Mouse (Mus musculus) frontal cortex, postnatal 25 days (tissue): Measurements from ENCODE around the gene Rad54l2.

ENCODE experiments used
- DNase-seq, 2 experiments: peaks; one replicate each; pipeline ENCODE4 v3.0.0; 2022; ENCODE audit warnings: low spot score in 2 of 2

Gene Rad54l2

DNA sequence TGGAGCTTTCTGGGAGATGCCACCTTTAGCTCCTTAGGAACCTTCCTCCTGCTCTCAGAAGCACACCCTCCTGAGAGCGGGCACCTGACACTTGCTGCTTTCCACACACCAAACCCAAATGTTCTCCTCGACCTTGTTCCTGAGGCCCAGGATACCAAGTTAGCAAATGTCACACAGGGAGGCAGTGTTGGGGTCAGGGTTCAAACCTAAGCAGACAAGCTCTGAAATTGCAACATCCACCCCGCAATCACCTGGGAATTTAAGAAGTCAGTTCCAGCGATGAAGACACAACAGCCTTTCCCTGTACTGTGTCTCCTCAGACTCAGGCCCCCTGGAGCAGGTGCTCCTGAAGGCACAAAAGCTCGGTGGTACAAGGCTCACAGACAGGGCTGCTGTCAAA, 111.3 kb downstream of the Rad54l2 start:
- no peak for DNase-seq

DNA sequence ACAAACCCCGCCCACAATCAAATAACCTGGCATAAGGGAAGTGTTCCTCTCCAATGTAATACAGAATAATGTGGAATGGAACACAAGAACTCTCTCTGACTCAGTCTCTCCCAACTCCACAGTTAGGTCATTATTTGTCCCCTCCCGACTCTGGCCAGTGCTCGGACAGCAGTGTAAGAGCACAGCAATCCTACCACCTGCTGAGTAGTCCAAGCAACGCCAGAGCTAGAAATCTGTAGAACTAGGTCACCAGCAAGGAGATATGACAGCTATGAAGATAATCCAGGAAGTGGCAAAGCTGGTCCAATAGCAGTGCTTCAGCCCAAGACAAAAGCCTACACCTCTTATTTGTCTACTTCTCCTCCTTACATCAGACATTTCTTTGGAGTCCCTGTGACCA, 112.4 kb downstream of the Rad54l2 start:
- DNase-seq, result no peak

DNA sequence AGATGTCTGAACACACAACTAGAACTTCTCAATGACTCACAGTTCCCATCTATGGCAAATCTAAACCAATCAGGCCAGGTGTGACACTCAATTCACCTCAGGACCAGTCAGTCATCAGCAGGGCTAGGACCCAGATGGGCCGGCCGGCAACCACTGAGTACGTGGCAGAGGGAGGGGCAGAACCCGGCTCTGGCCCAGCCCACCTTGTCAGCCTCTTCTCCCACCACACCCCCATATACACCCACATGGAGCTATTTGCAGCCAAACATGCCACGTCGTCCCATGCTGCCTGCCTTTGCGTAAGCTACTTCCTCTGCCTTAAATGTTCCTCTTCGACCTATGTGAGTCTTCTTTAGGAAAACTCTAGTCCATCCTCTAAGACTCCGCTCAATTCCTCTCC, 113.0 kb downstream of the Rad54l2 start:
- no peak for DNase-seq

DNA sequence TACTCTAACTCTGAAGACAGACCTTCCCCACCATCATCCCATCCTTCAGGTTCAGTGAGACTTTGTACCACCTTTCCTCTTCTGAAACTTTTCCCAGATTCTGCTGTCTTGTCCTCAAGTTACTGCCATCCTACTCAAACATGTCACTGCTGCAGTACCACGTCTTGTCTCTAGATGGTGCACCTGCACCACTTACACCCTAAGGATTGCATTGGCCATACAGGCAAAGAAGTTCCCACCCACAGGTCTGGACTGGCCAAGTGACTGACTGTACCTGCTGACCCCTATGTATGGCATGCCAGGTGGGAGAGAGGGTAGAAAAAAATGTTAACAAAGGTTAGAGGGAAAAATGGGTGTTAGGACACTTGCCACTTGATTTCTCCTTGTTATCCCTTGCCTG, 113.5 kb downstream of the Rad54l2 start:
- DNase-seq, result peak; percentile 85 to 89

DNA sequence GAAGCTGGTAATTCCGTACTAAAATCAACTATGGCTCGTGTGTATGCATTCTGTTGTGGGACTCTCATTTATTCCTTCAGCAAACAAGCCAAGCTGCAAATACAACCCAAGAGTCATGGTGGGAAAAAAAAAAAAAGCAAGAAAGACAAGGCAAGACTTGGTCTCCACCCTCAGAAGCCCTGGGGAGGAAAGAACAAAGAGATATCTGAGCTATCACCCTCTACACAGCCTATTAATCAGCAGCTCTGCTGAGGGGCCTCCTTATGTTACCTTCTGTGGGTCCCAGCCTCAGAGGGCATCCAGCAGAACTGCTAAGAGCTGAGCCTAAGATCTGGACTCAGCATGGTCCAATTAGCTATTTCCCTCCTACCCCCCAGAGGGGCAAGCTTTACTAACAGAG, 115.1 kb downstream of the Rad54l2 start:
- DNase-seq, result no peak

DNA sequence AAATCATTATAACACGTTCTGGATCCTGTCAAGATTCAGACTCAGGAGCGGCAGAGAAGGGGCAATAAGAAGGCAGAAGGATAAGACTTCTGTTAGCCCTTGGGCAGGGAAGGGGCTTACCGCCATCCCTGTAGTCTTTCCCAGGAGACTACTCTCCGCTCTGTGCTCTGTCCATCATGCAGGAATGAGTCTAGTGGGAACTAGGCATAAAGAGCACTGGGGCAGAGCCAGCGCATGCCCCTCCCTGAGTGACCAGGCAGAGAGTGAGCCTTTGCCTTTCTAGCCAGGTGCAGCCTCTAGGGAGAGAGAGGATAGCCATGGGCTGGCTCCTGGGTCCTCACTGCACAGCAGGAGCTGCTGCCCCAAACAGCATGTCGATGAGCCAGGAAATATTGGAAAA, 124.1 kb downstream of the Rad54l2 start:
- no peak for DNase-seq

DNA sequence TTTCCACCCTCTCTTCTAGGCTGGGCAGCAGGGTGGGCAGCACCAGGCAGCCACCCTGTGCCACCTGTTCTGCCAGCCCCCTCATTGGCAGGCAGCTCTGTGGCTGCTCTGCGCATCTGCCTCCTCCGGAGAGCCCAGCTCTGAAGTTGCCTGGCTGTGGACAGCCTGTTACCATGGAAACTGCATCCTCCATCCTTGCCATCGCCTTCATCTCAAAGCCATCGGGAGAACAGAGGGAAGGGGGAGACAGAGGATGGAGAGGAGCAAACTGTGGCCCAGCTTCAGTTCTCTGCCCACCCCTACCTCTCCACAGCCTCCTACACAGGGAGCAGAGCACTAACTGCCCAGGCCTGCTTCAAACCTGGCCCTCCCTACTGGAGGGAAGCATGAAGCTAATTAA, 124.6 kb downstream of the Rad54l2 start:
- no peak for DNase-seq

DNA sequence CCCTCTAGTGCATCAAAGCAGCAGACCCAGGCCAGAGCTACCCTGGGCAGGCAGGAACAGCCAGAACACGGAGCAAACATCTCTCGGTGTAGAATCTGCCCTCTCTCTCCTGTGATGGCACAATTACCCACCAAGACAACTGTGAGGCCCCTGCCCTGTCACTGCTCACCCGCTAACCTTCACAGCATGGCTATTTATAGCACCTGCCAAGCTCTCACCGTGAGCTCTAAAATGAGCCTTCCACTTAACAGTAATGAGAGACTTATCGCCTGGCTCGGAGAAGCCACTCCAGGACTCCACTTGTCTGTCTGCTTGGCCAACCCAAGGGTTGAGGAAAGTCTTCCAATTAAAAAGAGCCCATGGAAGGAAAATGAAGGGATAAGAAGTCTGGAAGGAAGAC, 125.8 kb downstream of the Rad54l2 start:
- DNase-seq, result no peak

DNA sequence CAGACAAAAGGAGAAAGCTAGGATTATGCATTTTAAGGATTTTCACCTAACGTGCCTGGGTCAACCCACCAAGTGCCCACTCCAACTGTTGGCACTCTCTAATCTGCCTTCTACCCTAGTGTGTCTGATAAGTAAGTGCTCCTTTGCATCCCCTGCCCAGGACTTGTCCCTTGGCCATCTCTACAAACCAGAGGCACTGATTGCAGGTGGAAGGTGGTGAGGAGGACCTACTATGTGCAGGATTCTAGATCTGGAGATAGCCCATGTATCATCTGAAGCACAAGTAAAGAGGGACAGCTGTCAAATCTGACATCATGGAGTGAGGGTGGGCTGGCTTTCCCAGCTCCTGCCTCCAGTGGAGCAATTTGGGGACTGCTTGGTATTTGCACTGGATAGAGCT, 129.1 kb downstream of the Rad54l2 start:
- no peak for DNase-seq

DNA sequence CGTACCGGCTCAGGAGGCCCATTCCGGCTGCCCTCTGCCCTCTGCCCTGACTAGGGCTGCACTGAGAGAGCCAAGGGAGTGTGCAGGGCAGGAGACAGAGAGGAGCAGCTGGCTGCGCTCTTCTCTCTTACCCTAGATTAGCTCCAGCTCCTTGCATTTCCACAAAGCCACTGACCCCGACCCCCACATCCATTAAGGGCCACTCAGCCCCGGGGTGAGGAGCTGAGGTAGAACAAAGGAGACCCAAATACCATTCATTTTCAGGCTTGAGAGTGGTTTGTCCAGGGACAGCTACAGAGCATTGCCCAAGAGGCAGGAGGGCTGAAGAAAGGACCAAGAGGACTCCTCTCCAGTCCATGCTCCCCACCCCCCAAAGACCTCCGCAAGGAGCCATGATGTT, 129.6 kb downstream of the Rad54l2 start:
- no peak for DNase-seq

DNA sequence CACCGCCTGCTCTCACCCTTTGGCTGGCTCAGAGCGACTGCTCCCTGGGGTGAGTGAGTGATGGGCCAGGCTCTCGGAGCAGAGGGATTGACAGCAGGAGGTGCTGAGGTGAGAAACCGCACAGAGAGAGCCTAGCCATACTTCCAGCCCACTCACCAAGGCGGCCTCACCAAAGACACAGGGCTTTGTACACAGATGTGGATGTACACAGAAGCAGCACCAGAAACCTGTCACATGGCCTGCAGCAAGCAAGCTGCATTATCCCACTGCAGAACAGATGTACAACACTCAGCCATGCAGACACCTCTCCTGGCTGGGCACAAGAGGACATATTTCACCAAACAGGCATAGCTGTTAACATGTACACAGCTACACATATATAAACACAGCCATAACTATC, 131.4 kb downstream of the Rad54l2 start:
- no peak for DNase-seq

DNA sequence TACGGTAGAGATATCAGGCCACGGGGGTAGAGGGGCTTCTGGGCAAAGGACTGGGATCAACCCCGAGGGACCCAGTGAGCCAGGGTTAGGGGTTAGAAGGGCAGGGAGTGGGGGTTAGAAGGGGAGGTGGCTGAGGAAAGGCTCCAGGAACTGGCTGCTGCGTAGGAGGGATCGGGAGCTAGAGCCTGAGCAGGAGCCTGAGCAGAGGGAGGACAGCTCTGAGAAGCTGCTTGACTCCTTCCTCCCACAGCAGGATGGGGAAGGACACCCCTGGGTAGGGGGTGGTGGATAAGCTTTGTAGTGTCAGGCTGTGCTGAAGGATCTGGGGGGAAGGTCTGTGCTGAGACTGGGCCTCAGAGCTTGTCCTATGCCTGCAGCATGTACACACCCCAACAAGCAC, 132.2 kb downstream of the Rad54l2 start:
- no peak for DNase-seq

DNA sequence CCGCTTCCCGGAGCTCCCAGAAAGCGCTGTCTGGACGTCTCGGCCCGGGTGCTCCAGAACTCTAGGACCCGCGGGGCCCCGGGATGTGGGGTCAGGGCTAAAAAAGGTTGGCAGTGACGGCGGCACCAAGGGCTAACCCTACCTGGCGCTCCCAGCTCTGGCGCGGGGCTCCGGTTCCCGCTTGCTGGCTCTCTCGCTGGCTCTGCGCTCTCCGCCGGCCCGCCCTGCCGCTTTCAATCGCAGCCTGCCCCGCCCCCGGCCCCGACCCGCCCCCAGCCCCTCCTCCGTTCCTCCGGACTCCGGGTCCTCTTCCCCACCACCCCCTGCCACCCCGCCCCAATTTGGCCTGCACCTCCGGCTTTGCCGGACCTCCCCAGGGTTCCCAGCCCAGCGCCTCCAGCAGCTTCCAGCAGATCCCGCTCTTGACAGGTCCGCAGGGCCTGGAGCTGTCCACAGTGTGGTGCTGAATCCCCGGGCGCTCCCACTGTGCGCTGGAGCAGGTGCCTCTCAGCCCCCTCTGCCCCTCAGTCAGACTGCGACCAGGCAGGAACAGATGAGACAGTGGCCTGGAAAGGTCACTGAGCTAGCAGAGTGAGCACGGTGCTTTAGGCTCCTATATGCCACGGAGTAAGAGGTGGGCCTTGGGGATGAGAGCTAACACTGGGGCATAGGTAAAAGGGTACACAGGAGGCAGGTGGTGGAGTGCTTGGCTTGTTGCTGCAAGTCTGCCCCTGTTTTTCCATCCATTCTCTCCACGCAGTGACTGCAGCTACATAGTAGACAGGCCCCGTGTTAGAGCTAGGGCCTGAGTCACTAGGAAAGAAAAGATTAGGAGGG, 132.9 kb downstream of the Rad54l2 start, which contains the start of gene Grm2:
Gene Grm2 (minus strand): TSS at position 199 of the 837 bp plus-strand sequence.
- DNase-seq, result no peak

DNA sequence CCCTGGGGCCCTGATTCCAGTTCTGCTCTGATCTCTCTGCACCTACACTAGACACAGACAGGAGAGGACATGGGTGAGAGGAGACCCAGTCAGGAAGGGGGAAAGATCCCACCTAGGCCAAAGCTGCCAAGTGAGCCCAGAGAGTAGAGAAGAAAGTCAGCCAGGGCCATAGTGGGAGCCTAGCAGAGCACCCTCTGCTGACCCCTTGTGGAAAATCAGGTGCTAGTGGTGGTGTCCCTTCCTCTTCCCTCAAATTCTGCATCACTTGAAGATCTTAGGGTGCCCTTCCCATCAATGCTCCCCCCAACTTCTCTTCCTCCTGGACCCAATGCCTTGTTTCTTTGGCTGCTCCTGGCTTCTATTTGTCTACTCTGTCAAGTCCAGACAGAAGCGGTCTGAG, 136.3 kb downstream of the Rad54l2 start:
- DNase-seq, result no peak

DNA sequence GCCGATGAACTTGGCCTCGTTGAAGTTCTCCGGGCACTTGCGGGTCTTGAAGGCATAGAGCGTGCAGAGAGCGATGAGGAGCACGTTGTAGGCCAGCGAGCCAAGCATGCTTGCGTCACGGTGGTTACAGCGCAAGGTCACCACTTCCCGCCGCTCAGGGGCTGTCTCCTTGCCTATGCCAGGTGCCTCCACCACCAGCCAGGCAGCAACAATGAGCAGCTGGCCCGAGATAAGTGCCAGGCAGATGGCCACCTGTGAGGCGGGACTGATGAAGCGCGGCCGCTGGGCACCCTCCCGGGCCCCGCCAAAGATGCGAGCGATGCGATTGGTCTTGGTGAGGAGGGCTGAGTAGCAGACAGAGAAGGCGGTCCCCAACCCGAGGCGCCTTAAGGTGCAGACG, 141.8 kb downstream of the Rad54l2 start:
- DNase-seq, result no peak

DNA sequence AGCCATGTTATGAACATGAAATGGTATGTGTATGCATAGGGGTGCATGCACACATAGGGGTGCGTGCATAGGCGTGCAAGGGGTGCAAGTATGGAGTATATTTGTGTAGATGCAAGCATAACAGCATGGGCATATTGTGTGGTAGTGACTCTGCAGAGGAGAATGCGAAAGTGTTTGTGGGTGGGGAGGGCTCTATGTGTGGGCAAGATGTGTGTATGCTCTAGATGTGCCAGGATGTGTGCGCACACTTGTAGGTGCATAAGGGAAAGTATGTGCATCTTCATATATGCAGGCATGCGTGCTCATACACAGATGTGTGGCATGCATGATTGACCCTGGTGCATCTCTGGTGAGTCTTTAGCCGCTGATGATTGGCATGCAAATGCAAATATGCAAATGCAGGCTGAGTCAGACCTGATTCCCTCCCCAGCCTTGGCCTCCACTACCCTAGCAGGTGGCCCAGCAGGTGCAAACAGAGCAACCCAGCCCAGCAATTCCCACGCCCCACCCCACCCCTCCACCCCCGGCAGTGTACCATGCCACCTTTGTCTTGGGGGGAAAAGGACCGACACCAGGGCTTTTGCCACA, 143.2 kb downstream of the Rad54l2 start:
- no peak for DNase-seq

DNA sequence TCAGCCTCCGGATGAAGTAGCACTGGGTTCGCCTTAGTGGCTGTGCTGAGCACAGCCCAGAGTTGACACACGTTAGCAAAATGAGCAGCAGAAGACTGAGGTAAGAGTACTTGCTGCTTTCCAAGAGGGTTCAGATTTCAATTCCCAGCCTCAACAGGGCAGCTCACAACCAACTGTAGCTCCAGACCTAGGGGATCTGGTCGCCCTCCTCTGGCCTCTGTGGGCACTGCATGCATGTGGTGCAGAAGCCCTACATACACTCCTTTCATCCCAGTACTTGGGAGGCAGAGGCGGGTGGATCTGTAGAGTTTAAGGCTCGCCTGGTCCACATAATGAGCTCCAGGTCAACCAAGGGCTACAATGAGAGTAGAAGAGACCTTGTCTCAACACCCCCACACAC, 145.2 kb downstream of the Rad54l2 start:
- DNase-seq, result no peak

DNA sequence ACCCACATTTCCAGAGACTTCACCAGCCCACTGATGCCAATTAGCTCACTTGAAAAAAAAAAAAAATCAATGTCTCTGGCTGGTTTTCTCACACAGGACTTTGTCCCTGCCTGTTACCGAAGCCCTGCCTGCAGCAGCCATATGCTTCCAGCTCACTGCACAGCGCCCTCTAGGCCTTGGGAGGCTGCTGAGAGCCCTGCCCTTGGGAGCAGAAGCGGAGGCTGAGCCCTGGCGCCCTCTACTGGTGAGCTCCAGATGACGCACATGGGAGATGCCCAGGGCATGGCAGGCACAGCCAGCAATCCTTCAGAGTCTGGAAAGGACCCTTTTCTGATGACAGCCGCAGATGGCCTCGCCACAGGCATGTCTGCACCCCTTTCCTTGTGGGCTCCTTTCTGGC, 145.9 kb downstream of the Rad54l2 start:
- peak; percentile 68 to 75 for DNase-seq

DNA sequence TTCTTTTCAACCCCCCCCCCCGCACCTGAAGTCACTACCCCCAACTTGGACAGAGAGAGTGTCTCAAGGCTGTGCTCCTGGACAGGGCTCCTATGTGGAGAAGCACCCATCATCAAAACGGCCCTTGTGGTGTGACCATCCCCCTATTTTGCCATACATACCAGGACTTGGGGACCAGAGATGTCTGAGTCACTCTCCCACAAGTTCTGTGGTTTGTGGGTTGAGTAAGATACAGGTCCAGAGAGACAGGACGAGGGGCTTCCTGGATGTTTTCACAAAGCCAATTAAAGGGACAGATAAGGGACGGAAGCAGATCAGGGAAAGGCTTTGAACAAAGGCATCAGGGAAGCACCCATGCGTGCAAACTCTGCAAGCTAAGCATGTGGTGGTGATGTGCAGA, 147.6 kb downstream of the Rad54l2 start:
- no peak for DNase-seq

DNA sequence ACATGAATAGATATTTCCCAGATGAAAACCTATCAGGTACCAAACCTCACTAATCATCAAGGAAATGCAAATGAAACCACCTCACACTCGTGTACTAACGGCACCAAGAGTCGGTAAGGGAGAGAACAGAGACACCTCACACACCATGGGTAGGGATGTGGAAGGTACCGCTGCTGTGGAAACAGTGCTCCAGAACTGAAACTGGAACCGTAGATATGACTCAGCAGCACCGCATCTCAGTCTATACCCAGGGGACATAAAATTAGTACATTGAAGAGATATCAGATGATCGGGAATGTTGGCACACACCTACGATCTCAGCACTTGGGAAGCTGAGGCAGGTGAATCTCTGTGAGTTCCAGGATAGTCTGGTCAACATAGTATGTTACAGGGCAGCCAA, 150.8 kb downstream of the Rad54l2 start:
- no peak for DNase-seq
